In the genomic region with DNA sequence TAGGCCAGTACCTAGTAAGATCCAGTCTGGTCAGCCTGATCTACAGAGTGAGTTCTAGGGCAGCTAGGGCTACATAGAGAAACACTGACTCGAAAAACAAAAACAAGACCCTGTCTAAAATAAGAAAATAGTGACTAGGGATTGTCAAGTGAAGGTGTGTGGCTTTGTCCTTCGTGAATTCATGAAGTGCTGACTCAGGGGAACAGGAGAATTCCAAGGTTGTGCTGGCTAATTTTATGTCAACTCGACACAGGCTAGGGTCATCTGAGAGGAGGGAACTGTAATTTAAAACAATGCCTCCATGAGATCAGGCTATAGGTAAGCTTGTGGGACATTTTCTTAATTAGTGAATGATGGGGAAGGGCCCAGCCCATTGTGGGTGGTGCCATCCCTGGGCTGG, we compare ENCODE assay signal across 18 mouse cellular contexts.
"Had no signal": no experiment of that assay in that cellular context is flagged by ENCODE, and none has a peak within 500 bp of the region (broad histone marks: within the 10 kb centered on the region; RNA-seq: fewer than 3 reads in every experiment).

No protein-coding gene starts in this region.

- H3K4me3 ChIP-seq: heart, adult 2 months; heart, embryonic 12.5 days; heart, embryonic 15.5 days; layer of hippocampus, adult 2 months; left cerebral cortex, adult 2 months; liver, embryonic 13.5 days; liver, embryonic 15.5 days had no signal

- H3K4me1 ChIP-seq: heart, embryonic 12.5 days; limb, embryonic 10.5 days had no signal

- H3K4me2 ChIP-seq: hindbrain, embryonic 14.5 days had no signal

- H3K9ac ChIP-seq: heart, embryonic 12.5 days; heart, embryonic 15.5 days; hindbrain, embryonic 14.5 days; liver, embryonic 15.5 days had no signal

- ATAC-seq: intestine, embryonic 16.5 days had no signal

- H3K9me3 ChIP-seq: heart, embryonic 12.5 days; heart, embryonic 15.5 days; limb, embryonic 10.5 days; limb, embryonic 12.5 days; liver, embryonic 13.5 days; liver, embryonic 15.5 days had no signal

- H3K27me3 ChIP-seq: heart, embryonic 12.5 days; heart, embryonic 15.5 days; limb, embryonic 12.5 days; liver, embryonic 13.5 days; liver, embryonic 15.5 days had no signal

- H3K36me3 ChIP-seq: heart, embryonic 12.5 days; heart, embryonic 15.5 days; limb, embryonic 10.5 days; limb, embryonic 12.5 days; liver, embryonic 13.5 days; liver, embryonic 15.5 days had no signal

- H3K27ac ChIP-seq: heart, adult 2 months; heart, embryonic 15.5 days; hindbrain, embryonic 14.5 days; limb, embryonic 12.5 days; liver, embryonic 13.5 days; liver, embryonic 15.5 days had no signal

- DNase-seq: gastrocnemius, postnatal 14 days; heart, postnatal 14 days; kidney, adult 8-10 months; kidney, postnatal 10 days; kidney, postnatal 25 days; kidney, postnatal 4 days; liver; liver, embryonic 13.5 days had no signal
